Mouse (Mus musculus): ENCODE measurements around the gene Kctd14.

GRCm38 (mm10) chr7:97453141-97453921, 2.2 kb downstream of the Kctd14 start:
- no peak for TF ChIP-seq CTCF (IDR thresholded peaks at IDR 0.05; ENCODE audit: control insufficient read depth, insufficient read depth, insufficient read length)
- no peak for TF ChIP-seq USF1 (IDR thresholded peaks at IDR 0.05; ENCODE audit: low read depth)
- TF ChIP-seq MAX (IDR thresholded peaks at IDR 0.05) = no peak
- no peak for TF ChIP-seq CEBPB (IDR thresholded peaks at IDR 0.05; ENCODE audit: low read depth)
- no peak for TF ChIP-seq MYOD1 (IDR thresholded peaks at IDR 0.05; ENCODE audit: control insufficient read depth, insufficient read length, low read depth)
- no peak for TF ChIP-seq MYOG (IDR thresholded peaks at IDR 0.05; ENCODE audit: control insufficient read depth, extremely low read depth, insufficient read length)

Measured in C2C12 (cell line).